Mouse (Mus musculus) embryo, embryonic 11 days (tissue): ENCODE measurements around the gene Phlda2.

Experiments used
- DNase-seq: peaks from one replicate; pipeline ENCODE4 v3.0.0-alpha.2; 2015

The Phlda2 gene

GRCm38 (mm10) chr7:143501643-143502417 lies 1.1 kb downstream of the Phlda2 start:
- DNase-seq: peak; percentile 66

GRCm38 (mm10) chr7:143500912-143501311 lies 2.0 kb downstream of the Phlda2 start:
- DNase-seq: no peak

- DNase-seq: no peak
Observed at GRCm38 (mm10) chr7:143498584-143498983, 4.4 kb downstream of the Phlda2 start.

GRCm38 (mm10) chr7:143495104-143495961 lies 7.6 kb downstream of the Phlda2 start:
- no peak for DNase-seq

GRCm38 (mm10) chr7:143493616-143494126 lies 9.3 kb downstream of the Phlda2 start:
- no peak for DNase-seq

- no peak for DNase-seq
Observed at GRCm38 (mm10) chr7:143489735-143490134, 13.2 kb downstream of the Phlda2 start.

GRCm38 (mm10) chr7:143482541-143482940 lies 20.4 kb downstream of the Phlda2 start:
- DNase-seq: peak; percentile 44

- DNase-seq: no peak
Observed at GRCm38 (mm10) chr7:143481806-143482387, 21.1 kb downstream of the Phlda2 start.

GRCm38 (mm10) chr7:143480498-143480897 lies 22.5 kb downstream of the Phlda2 start:
- peak; percentile 68 for DNase-seq

- DNase-seq: no peak
Observed at GRCm38 (mm10) chr7:143477800-143478199, 25.1 kb downstream of the Phlda2 start.

- no peak for DNase-seq
Observed at GRCm38 (mm10) chr7:143476702-143477335, 26.1 kb downstream of the Phlda2 start.

GRCm38 (mm10) chr7:143475876-143476275 lies 27.1 kb downstream of the Phlda2 start:
- DNase-seq: no peak

- no peak for DNase-seq
Observed at GRCm38 (mm10) chr7:143474811-143475210, 28.1 kb downstream of the Phlda2 start.

- no peak for DNase-seq
Observed at GRCm38 (mm10) chr7:143473347-143474101, 29.4 kb downstream of the Phlda2 start, which contains the start of gene Slc22a18. TSS of gene Slc22a18 (plus strand) at chr7:143473736.

GRCm38 (mm10) chr7:143469946-143470345 lies 33.0 kb downstream of the Phlda2 start:
- peak; percentile 87 for DNase-seq

GRCm38 (mm10) chr7:143467714-143468113 lies 35.2 kb downstream of the Phlda2 start:
- peak; percentile 65 for DNase-seq

GRCm38 (mm10) chr7:143466099-143466677 lies 36.8 kb downstream of the Phlda2 start:
- DNase-seq: peak; percentile 87

- peak; percentile 78 for DNase-seq
Observed at GRCm38 (mm10) chr7:143464811-143465560, 38.0 kb downstream of the Phlda2 start.

GRCm38 (mm10) chr7:143463865-143464415 lies 39.0 kb downstream of the Phlda2 start:
- DNase-seq: peak; percentile 87

- no peak for DNase-seq
Observed at GRCm38 (mm10) chr7:143462516-143462915, 40.4 kb downstream of the Phlda2 start.
